Mouse (Mus musculus): Measurements from ENCODE around the gene Txnrd2. TPM values are rescaled to one million over a fixed set of nuclear protein-coding genes. Genes with fewer than 3 reads are reported as not detected.

Txnrd2 gene
- polyA plus RNA-seq, 1 experiment from 2014 or later: 23.5 TPM

- ATAC-seq (no peak), DNase-seq (ENCODE audit: low spot score) (no peak)
- peaks cover under 1% of the 10 kb centered on the region; the same call in 1 of the 2 replicates for H3K4me1 ChIP-seq (ENCODE audit: control insufficient read depth, insufficient read depth, low read length)
- WGBS: 100% methylated on average over 1 of the region's 1 CpGs
- H3K4me3 ChIP-seq (ENCODE audit: low read depth, low read length): no peak overlapping the region
- 0 out of 2 replicates have a peak, but pooled peaks cover 12% of the 10 kb centered on the region for H3K36me3 ChIP-seq (ENCODE audit: control insufficient read depth, insufficient read depth, low read length)
- H3K27me3 ChIP-seq (replicated peaks; ENCODE audit: control insufficient read depth, insufficient read depth, low read length): no peaks in the 10 kb centered on the region
- H3K27ac ChIP-seq (ENCODE audit: low read depth, low read length): no peak overlapping the region
- no peaks in the 10 kb centered on the region for H3K9me3 ChIP-seq (replicated peaks; ENCODE audit: control insufficient read depth, low read length)
- H3K4me2 ChIP-seq (ENCODE audit: low read length): no peak overlapping the region
- H3K9ac ChIP-seq (ENCODE audit: low read length): no peak overlapping the region
These were observed 6.6 kb upstream of the Txnrd2 start for GRCm38 (mm10) chr16:18419603-18420026.

GRCm38 (mm10) chr16:18420571-18420970 lies 5.6 kb upstream of the Txnrd2 start:
- H3K27me3 ChIP-seq (replicated peaks; ENCODE audit: control insufficient read depth, insufficient read depth, low read length): no peaks in the 10 kb centered on the region
- H3K9me3 ChIP-seq (replicated peaks; ENCODE audit: control insufficient read depth, low read length): no peaks in the 10 kb centered on the region
- H3K4me2 ChIP-seq (ENCODE audit: low read length): no peak overlapping the region
- ATAC-seq (no peak), DNase-seq (ENCODE audit: low spot score) (no peak)
- no peak overlapping the region for H3K27ac ChIP-seq (ENCODE audit: low read depth, low read length)
- H3K4me3 ChIP-seq (ENCODE audit: low read depth, low read length): no peak overlapping the region
- WGBS: 65% methylated on average over 3 of the region's 3 CpGs
- H3K36me3 ChIP-seq (ENCODE audit: control insufficient read depth, insufficient read depth, low read length): 0 out of 2 replicates have a peak, but pooled peaks cover 12% of the 10 kb centered on the region
- H3K9ac ChIP-seq (ENCODE audit: low read length): no peak overlapping the region
- peaks cover 7% of the 10 kb centered on the region for H3K4me1 ChIP-seq (ENCODE audit: control insufficient read depth, insufficient read depth, low read length)

- Histone ChIP-seq H3K27ac (ENCODE audit: low read depth, low read length) (no peak overlapping the region), H3K9ac (ENCODE audit: low read length) (no peak overlapping the region), H3K4me3 (ENCODE audit: low read depth, low read length) (no peak overlapping the region), H3K4me2 (ENCODE audit: low read length) (no peak overlapping the region), H3K4me1 (ENCODE audit: control insufficient read depth, insufficient read depth, low read length) (peaks cover 13% of the 10 kb centered on the region), H3K36me3 (ENCODE audit: control insufficient read depth, insufficient read depth, low read length) (0 out of 2 replicates have a peak, but pooled peaks cover 12% of the 10 kb centered on the region), H3K9me3 (replicated peaks; ENCODE audit: control insufficient read depth, low read length) (no peaks in the 10 kb centered on the region), H3K27me3 (replicated peaks; ENCODE audit: control insufficient read depth, insufficient read depth, low read length) (no peaks in the 10 kb centered on the region)
- ATAC-seq: no peak
- 90% methylated on average over 7 of the region's 7 CpGs for WGBS
- DNase-seq (ENCODE audit: low spot score): no peak
These were observed 2.8 kb upstream of the Txnrd2 start for GRCm38 (mm10) chr16:18423203-18423914.

GRCm38 (mm10) chr16:18423915-18424265 lies 2.3 kb upstream of the Txnrd2 start:
- Histone ChIP-seq H3K27me3 (replicated peaks; ENCODE audit: control insufficient read depth, insufficient read depth, low read length) (no peaks in the 10 kb centered on the region), H3K9me3 (replicated peaks; ENCODE audit: control insufficient read depth, low read length) (no peaks in the 10 kb centered on the region), H3K4me3 (ENCODE audit: low read depth, low read length) (no peak overlapping the region), H3K4me1 (ENCODE audit: control insufficient read depth, insufficient read depth, low read length) (peaks cover 13% of the 10 kb centered on the region), H3K27ac (ENCODE audit: low read depth, low read length) (no peak overlapping the region), H3K36me3 (ENCODE audit: control insufficient read depth, insufficient read depth, low read length) (0 out of 2 replicates have a peak, but pooled peaks cover 12% of the 10 kb centered on the region), H3K9ac (ENCODE audit: low read length) (no peak overlapping the region), H3K4me2 (ENCODE audit: low read length) (no peak overlapping the region)
- whole genome bisulfite sequencing: 90% methylated on average over 5 of the region's 5 CpGs
- ATAC-seq (no peak), DNase-seq (ENCODE audit: low spot score) (no peak)

- no peaks in the 10 kb centered on the region for H3K27me3 ChIP-seq (replicated peaks; ENCODE audit: control insufficient read depth, insufficient read depth, low read length)
- H3K4me1 ChIP-seq (ENCODE audit: control insufficient read depth, insufficient read depth, low read length): peaks cover 13% of the 10 kb centered on the region
- no peak overlapping the region for H3K9ac ChIP-seq (ENCODE audit: low read length)
- ATAC-seq: no peak
- no peaks in the 10 kb centered on the region for H3K9me3 ChIP-seq (replicated peaks; ENCODE audit: control insufficient read depth, low read length)
- 0 out of 2 replicates have a peak, but pooled peaks cover 12% of the 10 kb centered on the region for H3K36me3 ChIP-seq (ENCODE audit: control insufficient read depth, insufficient read depth, low read length)
- H3K27ac ChIP-seq (ENCODE audit: low read depth, low read length): no peak overlapping the region
- no peak overlapping the region for H3K4me3 ChIP-seq (ENCODE audit: low read depth, low read length)
- no peak for DNase-seq (ENCODE audit: low spot score)
- WGBS: 91% methylated on average over 11 of the region's 11 CpGs
- H3K4me2 ChIP-seq (ENCODE audit: low read length): no peak overlapping the region
These were observed 1.7 kb upstream of the Txnrd2 start for GRCm38 (mm10) chr16:18424364-18425045.

GRCm38 (mm10) chr16:18425475-18426214 lies 539 bp upstream of the Txnrd2 start:
- 0 out of 2 replicates have a peak, but pooled peaks cover 10% of the 10 kb centered on the region for H3K36me3 ChIP-seq (ENCODE audit: control insufficient read depth, insufficient read depth, low read length)
- ATAC-seq (peak; percentile 14), DNase-seq (ENCODE audit: low spot score) (peak; percentile 16)
- H3K9ac ChIP-seq (ENCODE audit: low read length): peak overlapping the region; percentile 90
- H3K4me3 ChIP-seq (ENCODE audit: low read depth, low read length): peak overlapping the region; percentile 87
- WGBS: 27% methylated on average over 10 of the region's 10 CpGs
- H3K4me2 ChIP-seq (ENCODE audit: low read length): peak overlapping the region; percentile 76
- no peaks in the 10 kb centered on the region for H3K27me3 ChIP-seq (replicated peaks; ENCODE audit: control insufficient read depth, insufficient read depth, low read length)
- no peak overlapping the region for H3K27ac ChIP-seq (ENCODE audit: low read depth, low read length)
- peaks cover 13% of the 10 kb centered on the region for H3K4me1 ChIP-seq (ENCODE audit: control insufficient read depth, insufficient read depth, low read length)
- no peaks in the 10 kb centered on the region for H3K9me3 ChIP-seq (replicated peaks; ENCODE audit: control insufficient read depth, low read length)

GRCm38 (mm10) chr16:18426802-18427280 lies 657 bp downstream of the Txnrd2 start, which contains the start of gene Comt:
Gene Comt, minus strand, starts transcription at chr16:18426852.
- Histone ChIP-seq H3K4me2 (ENCODE audit: low read length) (peak within 1 kb of the TSS; percentile 76), H3K27me3 (replicated peaks; ENCODE audit: control insufficient read depth, insufficient read depth, low read length) (no peaks in the 10 kb centered on the region), H3K9me3 (replicated peaks; ENCODE audit: control insufficient read depth, low read length) (no peaks in the 10 kb centered on the region), H3K27ac (ENCODE audit: low read depth, low read length) (0 out of 2 replicates have a peak within 1 kb of the TSS, but pooled peaks have one; percentile 24), H3K4me3 (ENCODE audit: low read depth, low read length) (peak within 1 kb of the TSS; percentile 87), H3K4me1 (ENCODE audit: control insufficient read depth, insufficient read depth, low read length) (peaks cover 13% of the 10 kb centered on the region), H3K9ac (ENCODE audit: low read length) (peak within 1 kb of the TSS; percentile 90), H3K36me3 (ENCODE audit: control insufficient read depth, insufficient read depth, low read length) (0 out of 2 replicates have a peak, but pooled peaks cover 8% of the 10 kb centered on the region)
- 55% methylated on average over 5 of the region's 5 CpGs for WGBS
- DNase-seq (ENCODE audit: low spot score) (no peak), ATAC-seq (no peak; the same call in none of the 2 replicates)

GRCm38 (mm10) chr16:18428011-18428515 lies 1.9 kb downstream of the Txnrd2 start:
- 82% methylated on average over 5 of the region's 5 CpGs for WGBS
- no peaks in the 10 kb centered on the region for H3K27me3 ChIP-seq (replicated peaks; ENCODE audit: control insufficient read depth, insufficient read depth, low read length)
- H3K4me3 ChIP-seq (ENCODE audit: low read depth, low read length): no peak overlapping the region
- no peak overlapping the region for H3K27ac ChIP-seq (ENCODE audit: low read depth, low read length)
- no peak overlapping the region for H3K9ac ChIP-seq (ENCODE audit: low read length)
- 0 out of 2 replicates have a peak, but pooled peaks cover 6% of the 10 kb centered on the region for H3K36me3 ChIP-seq (ENCODE audit: control insufficient read depth, insufficient read depth, low read length)
- ATAC-seq (no peak), DNase-seq (ENCODE audit: low spot score) (no peak)
- peaks cover 13% of the 10 kb centered on the region for H3K4me1 ChIP-seq (ENCODE audit: control insufficient read depth, insufficient read depth, low read length)
- no peak overlapping the region for H3K4me2 ChIP-seq (ENCODE audit: low read length)
- H3K9me3 ChIP-seq (replicated peaks; ENCODE audit: control insufficient read depth, low read length): no peaks in the 10 kb centered on the region

Measured in forebrain, embryonic 14.5 days (tissue).